Mouse (Mus musculus): ENCODE data around the gene Mrps21. TPM values are rescaled to one million over a fixed set of nuclear protein-coding genes. Genes with fewer than 3 reads are reported as not detected.

Gene Mrps21
- polyA plus RNA-seq, 1 experiment from 2014 or later, result 312 TPM

DNA sequence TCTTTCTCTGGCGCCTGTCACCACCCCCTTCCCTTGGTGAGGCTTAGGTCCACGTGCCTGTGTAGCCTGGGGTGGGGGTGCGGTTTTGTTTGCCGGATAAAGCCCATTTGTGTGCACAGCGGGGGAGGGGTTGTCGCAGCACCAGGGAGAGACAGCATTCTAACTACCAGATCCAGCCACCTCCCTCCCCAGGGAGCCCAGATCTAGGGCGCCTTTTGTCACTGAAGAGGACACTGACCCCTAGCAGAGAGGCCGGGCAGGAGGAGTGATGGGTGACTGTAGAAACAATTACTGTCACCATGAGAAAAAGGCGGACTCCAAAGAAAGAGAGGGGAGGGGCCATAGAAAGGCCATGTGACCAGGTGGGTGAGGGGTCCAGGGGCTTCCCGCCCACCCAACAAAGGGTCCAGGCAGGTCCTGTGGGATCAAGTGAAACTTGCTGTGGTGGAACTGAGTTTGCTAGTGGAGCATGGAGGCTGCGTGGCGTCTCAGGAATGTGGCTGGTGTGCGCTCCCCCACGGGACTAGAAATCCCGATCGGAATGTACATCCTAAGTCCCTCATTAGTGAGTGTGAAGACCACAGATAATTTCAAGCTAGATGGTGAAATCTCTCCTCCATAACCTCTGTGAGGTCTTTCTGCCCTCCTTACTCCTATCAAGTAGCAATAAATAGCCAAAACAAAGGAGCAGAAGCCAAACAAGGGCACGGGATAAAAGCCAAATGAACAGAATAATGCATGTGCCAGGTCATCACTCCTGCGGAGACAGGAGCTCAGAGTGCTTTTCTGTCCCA lies 34.0 kb upstream of the Mrps21 start:
- Histone ChIP-seq H3K36me3 (ENCODE audit: insufficient read depth) (no peaks in the 10 kb centered on the region), H3K4me2 (peak overlapping the region; percentile 81), H3K9me3 (ENCODE audit: low read depth, low read length) (no peaks in the 10 kb centered on the region), H3K4me3 (ENCODE audit: low read depth, low read length) (peak overlapping the region; percentile 34), H3K27ac (ENCODE audit: low read depth) (0 out of 2 replicates have a peak overlapping the region, but pooled peaks have one; percentile 10), H3K9ac (peak overlapping the region; percentile 40), H3K27me3 (ENCODE audit: insufficient read depth, low read length) (no peaks in the 10 kb centered on the region), H3K4me1 (ENCODE audit: insufficient read depth) (peaks cover 11% of the 10 kb centered on the region)
- DNase-seq (peak; percentile 47), ATAC-seq (ENCODE audit: insufficient read depth) (peak; percentile 63)
- under 1% methylated on average over 18 of the region's 18 CpGs for WGBS
- TF ChIP-seq CTCF (IDR thresholded peaks at IDR 0.05; ENCODE audit: low read depth), result no peak

DNA sequence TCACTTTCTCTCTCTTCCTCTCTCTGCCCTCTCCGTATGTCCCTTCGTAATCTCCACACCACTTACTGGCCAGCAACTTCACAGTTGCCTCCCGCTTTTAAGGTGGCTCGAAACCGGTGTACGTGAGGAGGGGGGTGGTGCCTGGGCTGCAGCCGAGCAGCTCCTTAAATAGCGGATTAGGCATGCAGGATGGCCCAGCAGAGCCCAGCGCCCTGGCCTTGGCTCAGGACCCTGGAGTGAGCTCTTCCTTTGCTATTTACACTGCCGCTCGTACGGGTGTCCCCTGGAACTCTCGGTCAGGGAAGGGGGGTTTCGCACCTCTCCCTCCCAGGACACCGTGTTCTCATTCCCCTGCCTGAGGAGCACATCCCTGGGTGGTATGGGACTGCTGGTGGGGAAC lies 33.2 kb upstream of the Mrps21 start, which contains the start of gene Car14:
Gene Car14 (minus strand): TSS at position 124 of the 400 bp plus-strand sequence.
- Histone ChIP-seq H3K4me2 (peak within 1 kb of the TSS; percentile 81), H3K4me3 (ENCODE audit: low read depth, low read length) (peak within 1 kb of the TSS; percentile 34), H3K4me1 (ENCODE audit: insufficient read depth) (peaks cover 11% of the 10 kb centered on the region), H3K36me3 (ENCODE audit: insufficient read depth) (no peaks in the 10 kb centered on the region), H3K27ac (ENCODE audit: low read depth) (peak within 1 kb of the TSS; percentile 46; the same call in 1 of the 2 replicates), H3K9me3 (ENCODE audit: low read depth, low read length) (no peaks in the 10 kb centered on the region), H3K27me3 (ENCODE audit: insufficient read depth, low read length) (no peaks in the 10 kb centered on the region), H3K9ac (peak within 1 kb of the TSS; percentile 40)
- DNase-seq, result peak; percentile 39
- 1% methylated on average over 15 of the region's 15 CpGs for WGBS
- no peak for TF ChIP-seq CTCF (IDR thresholded peaks at IDR 0.05; ENCODE audit: low read depth)
- ATAC-seq (ENCODE audit: insufficient read depth), result peak; percentile 48

DNA sequence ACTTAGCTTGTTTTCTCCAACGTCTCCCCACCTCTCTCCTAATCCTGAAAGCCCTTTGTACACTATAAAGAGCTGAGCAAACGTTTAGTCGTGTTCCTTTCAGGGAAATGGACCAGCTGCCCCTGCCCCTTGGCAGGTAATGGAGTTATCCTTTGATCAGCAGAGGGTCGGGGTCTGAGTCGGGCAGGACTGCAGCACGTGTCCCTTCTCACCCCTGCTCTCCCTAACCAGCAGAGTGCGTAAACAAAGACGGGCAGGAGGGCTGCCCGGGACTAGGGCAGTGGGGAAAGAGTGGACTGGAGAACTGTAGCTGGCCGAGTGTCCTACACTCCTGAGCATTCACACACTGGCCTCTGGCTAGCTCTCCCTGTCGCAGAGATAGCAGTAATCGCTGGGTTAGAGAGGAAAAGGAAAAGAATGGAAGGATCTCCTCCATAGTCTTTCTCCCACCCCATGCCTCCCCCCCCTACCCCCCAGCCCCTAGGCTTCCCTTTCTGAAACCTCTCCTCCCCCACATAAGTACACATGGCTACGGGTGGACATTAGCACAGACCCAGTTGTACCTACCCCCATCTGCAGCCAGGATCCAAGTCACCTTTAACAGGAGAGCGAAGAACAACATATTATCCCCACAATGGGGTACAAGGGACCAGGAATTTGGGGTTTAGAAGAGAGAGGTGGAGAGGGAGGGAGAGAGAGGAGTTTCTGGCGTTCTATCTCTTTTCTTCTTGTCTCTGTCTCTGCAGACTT lies 32.6 kb upstream of the Mrps21 start:
- Histone ChIP-seq H3K9ac (peak overlapping the region; percentile 35; the same call in 1 of the 2 replicates), H3K27ac (ENCODE audit: low read depth) (no peak overlapping the region; the same call in 1 of the 2 replicates), H3K4me1 (ENCODE audit: insufficient read depth) (peaks cover 11% of the 10 kb centered on the region), H3K27me3 (ENCODE audit: insufficient read depth, low read length) (no peaks in the 10 kb centered on the region), H3K4me2 (peak overlapping the region; percentile 81), H3K4me3 (ENCODE audit: low read depth, low read length) (peak overlapping the region; percentile 34), H3K9me3 (ENCODE audit: low read depth, low read length) (no peaks in the 10 kb centered on the region), H3K36me3 (ENCODE audit: insufficient read depth) (no peaks in the 10 kb centered on the region)
- TF ChIP-seq CTCF (IDR thresholded peaks at IDR 0.05; ENCODE audit: low read depth), result no peak
- WGBS, result 7% methylated on average over 15 of the region's 15 CpGs
- DNase-seq (no peak), ATAC-seq (ENCODE audit: insufficient read depth) (0 out of 2 replicates have a peak, but pooled peaks have one; percentile 25)

DNA sequence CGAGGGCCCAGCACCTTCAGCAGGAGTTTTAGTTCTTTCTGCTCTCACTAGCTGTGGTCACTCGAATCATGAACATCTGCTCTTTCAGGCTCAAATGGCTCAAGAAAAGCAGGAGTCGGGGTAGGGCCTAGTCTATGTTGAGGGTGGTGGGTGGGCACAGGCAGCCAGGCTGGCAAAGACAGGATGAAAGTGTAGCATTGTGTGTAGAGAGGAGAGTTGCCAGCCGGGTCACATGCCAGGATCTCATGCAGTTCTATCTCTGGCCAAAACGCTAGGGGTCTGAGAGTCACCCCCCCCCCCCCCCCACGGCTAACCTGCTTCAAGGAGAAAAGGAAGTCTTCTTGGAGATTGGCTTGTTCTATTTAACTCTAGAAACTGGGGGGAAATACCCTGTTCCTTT lies 31.3 kb upstream of the Mrps21 start:
- ATAC-seq (ENCODE audit: insufficient read depth) (no peak), DNase-seq (no peak)
- H3K9me3 ChIP-seq (ENCODE audit: low read depth, low read length), result no peaks in the 10 kb centered on the region
- no peak overlapping the region for H3K27ac ChIP-seq (ENCODE audit: low read depth)
- 21% methylated on average over 6 of the region's 6 CpGs for WGBS
- TF ChIP-seq CTCF (IDR thresholded peaks at IDR 0.05; ENCODE audit: low read depth), result no peak
- no peak overlapping the region for H3K9ac ChIP-seq
- no peak overlapping the region for H3K4me3 ChIP-seq (ENCODE audit: low read depth, low read length)
- H3K27me3 ChIP-seq (ENCODE audit: insufficient read depth, low read length), result no peaks in the 10 kb centered on the region
- peaks cover 11% of the 10 kb centered on the region for H3K4me1 ChIP-seq (ENCODE audit: insufficient read depth)
- peak overlapping the region; percentile 81 for H3K4me2 ChIP-seq
- 0 out of 2 replicates have a peak, but pooled peaks cover 7% of the 10 kb centered on the region for H3K36me3 ChIP-seq (ENCODE audit: insufficient read depth)

DNA sequence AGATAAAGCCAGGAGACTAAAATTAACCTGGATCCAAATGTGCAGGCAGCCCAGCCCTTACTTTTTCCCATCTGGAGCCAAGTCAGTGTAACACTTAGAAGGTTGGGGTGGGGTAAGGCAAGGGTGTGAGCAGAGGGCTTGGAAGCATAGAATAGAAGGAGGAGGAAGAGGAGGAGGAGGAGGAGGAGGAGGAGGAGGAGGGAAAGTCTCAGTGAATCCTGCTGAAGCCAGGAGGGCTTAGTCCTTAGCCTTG lies 31.0 kb upstream of the Mrps21 start:
- peaks cover 11% of the 10 kb centered on the region; the same call in 1 of the 2 replicates for H3K36me3 ChIP-seq (ENCODE audit: insufficient read depth)
- ATAC-seq (ENCODE audit: insufficient read depth), result no peak
- H3K9me3 ChIP-seq (ENCODE audit: low read depth, low read length), result no peaks in the 10 kb centered on the region
- TF ChIP-seq CTCF (IDR thresholded peaks at IDR 0.05; ENCODE audit: low read depth), result no peak
- H3K4me2 ChIP-seq, result peak overlapping the region; percentile 81; the same call in 1 of the 2 replicates
- no peaks in the 10 kb centered on the region for H3K27me3 ChIP-seq (ENCODE audit: insufficient read depth, low read length)
- no peak for DNase-seq
- no peak overlapping the region for H3K27ac ChIP-seq (ENCODE audit: low read depth)
- peaks cover 11% of the 10 kb centered on the region for H3K4me1 ChIP-seq (ENCODE audit: insufficient read depth)
- no peak overlapping the region for H3K9ac ChIP-seq
- no peak overlapping the region for H3K4me3 ChIP-seq (ENCODE audit: low read depth, low read length)

DNA sequence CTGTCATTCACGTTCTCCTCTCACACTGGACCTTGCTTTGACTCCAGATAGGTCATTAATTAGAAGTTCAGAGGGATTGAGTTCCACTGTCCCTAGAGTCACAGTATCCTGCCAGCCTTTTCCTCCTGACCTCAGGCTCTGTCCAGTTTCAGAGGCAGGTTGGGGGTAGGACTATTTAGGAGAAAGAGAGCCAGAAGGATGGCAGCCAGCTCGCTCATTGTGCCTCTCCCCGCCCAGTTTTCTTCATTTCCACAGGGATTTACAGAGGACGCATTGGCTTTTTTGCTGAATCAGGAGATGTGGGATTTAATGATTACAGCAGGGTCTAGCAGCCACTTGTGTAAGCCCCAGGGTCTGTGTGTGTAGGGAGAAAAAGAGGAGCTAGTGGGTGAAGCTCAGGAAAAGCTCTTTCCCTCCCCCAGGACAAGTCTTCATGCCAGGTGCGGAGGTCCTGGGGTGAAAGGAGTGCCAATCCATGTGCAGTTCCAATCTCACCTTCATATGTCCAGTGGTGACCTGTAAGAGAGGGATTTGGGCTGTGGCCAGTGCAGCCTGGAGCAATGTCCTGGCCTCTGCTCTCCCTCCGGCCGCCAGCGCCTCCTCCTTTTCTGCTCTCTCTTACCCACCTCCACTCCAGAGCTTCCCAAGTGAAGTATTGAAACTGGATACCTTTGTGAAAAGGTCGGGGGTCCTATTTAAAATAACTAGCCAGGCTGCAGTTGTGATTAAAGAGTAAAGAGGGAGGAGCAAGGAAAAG lies 30.5 kb upstream of the Mrps21 start:
- 54% methylated on average over 9 of the region's 9 CpGs for WGBS
- no peak for TF ChIP-seq CTCF (IDR thresholded peaks at IDR 0.05; ENCODE audit: low read depth)
- peaks cover 11% of the 10 kb centered on the region for H3K4me1 ChIP-seq (ENCODE audit: insufficient read depth)
- no peak overlapping the region; the same call in 1 of the 2 replicates for H3K9ac ChIP-seq
- peaks cover 11% of the 10 kb centered on the region; the same call in 1 of the 2 replicates for H3K36me3 ChIP-seq (ENCODE audit: insufficient read depth)
- H3K4me3 ChIP-seq (ENCODE audit: low read depth, low read length), result no peak overlapping the region
- H3K4me2 ChIP-seq, result no peak overlapping the region; the same call in 1 of the 2 replicates
- H3K27ac ChIP-seq (ENCODE audit: low read depth), result no peak overlapping the region
- DNase-seq, result no peak
- no peak for ATAC-seq (ENCODE audit: insufficient read depth)
- no peaks in the 10 kb centered on the region for H3K27me3 ChIP-seq (ENCODE audit: insufficient read depth, low read length)
- no peaks in the 10 kb centered on the region for H3K9me3 ChIP-seq (ENCODE audit: low read depth, low read length)
